Mouse (Mus musculus) cerebellum, adult 2 months (tissue): ENCODE measurements at regions not wholly inside any gene's neighbourhood (a gene's known extent, or its start where the extent isn't known, plus 50 kb on each side); places are given as distances from the start of the nearest gene placed in this dataset.

Experiments used
- CTCF ChIP-seq: fragments of 200-500 bp; IDR thresholded peaks from 2 replicates; pipeline ENCODE4 v1.5.1; 2011; ENCODE audit warnings: low read depth, mild to moderate bottlenecking, control low read depth, low read length, moderate library complexity, borderline replicate concordance; ENCODE audit not compliant: insufficient read depth
- POLR2A ChIP-seq: fragments of 200-500 bp; IDR thresholded peaks from 2 replicates; pipeline ENCODE4 v1.6.1; 2011; ENCODE audit warnings: low read length, control low read depth, borderline replicate concordance; ENCODE audit not compliant: insufficient read depth

- no peak for TF ChIP-seq CTCF
- TF ChIP-seq POLR2A = no peak
Observed at GRCm38 (mm10) chr13:59386935-59387540, 198.0 kb downstream of the Agtpbp1 start.
